Mouse (Mus musculus) lung, postnatal 0 days (tissue): Measurements from ENCODE around the gene Lin7a. TPM values are rescaled to one million over a fixed set of nuclear protein-coding genes. Genes with fewer than 3 reads are reported as not detected.

Experiments
- ATAC-seq: fragments of 200-750 bp; cut with Nextera tagmentation; 2 replicates; pipeline ENCODE4 v1.8.0; 2017; ENCODE audit warnings: moderate library complexity
- DNase-seq: peaks from one replicate; pipeline ENCODE4 v3.0.0-alpha.2; 2016; ENCODE audit warnings: low spot score
- H3K27ac ChIP-seq: fragments of 300-500 bp; sonication (generic); 2 replicates; pipeline ENCODE4 v1.5.1; 2014; ENCODE audit warnings: antibody characterized with exemption, mild to moderate bottlenecking, low read length, mixed read lengths
- H3K27me3 ChIP-seq: fragments of 300-500 bp; sonication (generic); replicated peaks from 2 replicates; pipeline ENCODE4 v1.6.1; 2014; ENCODE audit warnings: low read length, mixed read lengths; ENCODE audit not compliant: insufficient read depth
- H3K36me3 ChIP-seq: fragments of 300-500 bp; sonication (generic); 2 replicates; pipeline ENCODE4 v1.6.1; 2014; ENCODE audit warnings: low read length, mixed read lengths; ENCODE audit not compliant: insufficient read depth
- H3K4me1 ChIP-seq: fragments of 300-500 bp; sonication (generic); 2 replicates; pipeline ENCODE4 v1.6.1; 2014; ENCODE audit warnings: antibody characterized with exemption, low read depth, low read length, mixed read lengths; ENCODE audit not compliant: insufficient read depth
- H3K4me2 ChIP-seq: fragments of 300-500 bp; sonication (generic); replicated peaks from 2 replicates; pipeline ENCODE4 v1.6.1; 2014; ENCODE audit warnings: low read depth, mild to moderate bottlenecking, low read length, moderate library complexity, mixed read lengths
- H3K4me3 ChIP-seq: fragments of 300-500 bp; sonication (generic); 2 replicates; pipeline ENCODE4 v1.5.1; 2014; ENCODE audit warnings: low read depth, low read length
- H3K9ac ChIP-seq: fragments of 300-500 bp; sonication (generic); replicated peaks from 2 replicates; pipeline ENCODE4 v1.6.1; 2014; ENCODE audit warnings: low read depth, mild to moderate bottlenecking
- H3K9me3 ChIP-seq: fragments of 300-500 bp; sonication (generic); 2 replicates; pipeline ENCODE4 v1.6.1; 2016; ENCODE audit warnings: low read length, mixed read lengths
- CTCF ChIP-seq: IDR thresholded peaks from 2 replicates; pipeline ENCODE4 v1.5.1; 2016; ENCODE audit warnings: antibody characterized with exemption, mild to moderate bottlenecking
- EP300 ChIP-seq: IDR thresholded peaks from 2 replicates; pipeline ENCODE4 v1.6.1; 2016; ENCODE audit warnings: antibody characterized with exemption, mild to moderate bottlenecking, control low read depth
- WGBS: fragments of 180-500 bp; shearing (Covaris S2); extraction: QIAGEN DNeasy Blood & Tissue Kit; methylation state at CpG from one replicate; pipeline ENCODE4 v1.1.7; 2014; 5-methylcytosine and 5-hydroxymethylcytosine counted together
- polyA plus RNA-seq: library from polyadenylated mRNA; unstranded; fragments of >200 nt; fragmentation: Nextera tagmentation; extraction: Ambion mirVana; gene quantifications from 2 replicates; pipeline ENCODE4 v1.2.1, GENCODE M21; 2015

Lin7a gene
- polyA plus RNA-seq, 1 experiment from 2014 or later = 0.43 TPM

GRCm38 (mm10) chr10:107312609-107313008, 41.1 kb downstream of the Lin7a start:
- no peaks in the 10 kb centered on the region for H3K36me3 ChIP-seq
- H3K4me1 ChIP-seq = no peaks in the 10 kb centered on the region
- ATAC-seq (no peak), DNase-seq (no peak)
- H3K4me2 ChIP-seq = no peak overlapping the region
- no peaks in the 10 kb centered on the region for H3K9me3 ChIP-seq
- no peak overlapping the region for H3K4me3 ChIP-seq
- no peak overlapping the region for H3K27ac ChIP-seq
- H3K27me3 ChIP-seq = no peaks in the 10 kb centered on the region
- H3K9ac ChIP-seq = no peak overlapping the region
- TF ChIP-seq EP300 (no peak), CTCF (no peak)
- WGBS = 79% methylated on average over 4 of the region's 4 CpGs

- Histone ChIP-seq H3K27me3 (no peaks in the 10 kb centered on the region), H3K9me3 (no peaks in the 10 kb centered on the region), H3K4me2 (no peak overlapping the region), H3K4me1 (no peaks in the 10 kb centered on the region), H3K4me3 (no peak overlapping the region), H3K27ac (no peak overlapping the region), H3K9ac (no peak overlapping the region), H3K36me3 (no peaks in the 10 kb centered on the region)
- ATAC-seq (no peak), DNase-seq (no peak)
- TF ChIP-seq EP300 (no peak), CTCF (no peak)
- 36% methylated on average over 3 of the region's 3 CpGs for WGBS
Observed at GRCm38 (mm10) chr10:107313395-107313794, 41.9 kb downstream of the Lin7a start.

- no peaks in the 10 kb centered on the region for H3K36me3 ChIP-seq
- H3K4me2 ChIP-seq = no peak overlapping the region
- no peak overlapping the region for H3K27ac ChIP-seq
- TF ChIP-seq CTCF (no peak), EP300 (no peak)
- H3K4me3 ChIP-seq = no peak overlapping the region
- no peak for DNase-seq
- no peak overlapping the region for H3K9ac ChIP-seq
- no peak for ATAC-seq
- no peaks in the 10 kb centered on the region for H3K4me1 ChIP-seq
- H3K9me3 ChIP-seq = no peaks in the 10 kb centered on the region
- no peaks in the 10 kb centered on the region for H3K27me3 ChIP-seq
Observed at GRCm38 (mm10) chr10:107315251-107315650, 43.8 kb downstream of the Lin7a start.

- TF ChIP-seq CTCF = no peak
- TF ChIP-seq EP300 = no peak
- Histone ChIP-seq H3K4me1 (no peaks in the 10 kb centered on the region), H3K36me3 (no peaks in the 10 kb centered on the region), H3K4me3 (no peak overlapping the region), H3K9me3 (no peaks in the 10 kb centered on the region), H3K4me2 (no peak overlapping the region), H3K9ac (no peak overlapping the region), H3K27me3 (no peaks in the 10 kb centered on the region), H3K27ac (no peak overlapping the region)
- DNase-seq = no peak
- no peak for ATAC-seq
- WGBS = 80% methylated on average over 5 of the region's 5 CpGs
Observed at GRCm38 (mm10) chr10:107315681-107316080, 44.2 kb downstream of the Lin7a start.

- H3K4me3 ChIP-seq = no peak overlapping the region
- H3K27me3 ChIP-seq = no peaks in the 10 kb centered on the region
- WGBS = 52% methylated on average over 2 of the region's 2 CpGs
- H3K4me2 ChIP-seq = no peak overlapping the region
- H3K9ac ChIP-seq = no peak overlapping the region
- no peaks in the 10 kb centered on the region for H3K9me3 ChIP-seq
- no peak for TF ChIP-seq EP300
- no peak for TF ChIP-seq CTCF
- ATAC-seq (no peak), DNase-seq (no peak)
- H3K36me3 ChIP-seq = no peaks in the 10 kb centered on the region
- H3K27ac ChIP-seq = no peak overlapping the region
- H3K4me1 ChIP-seq = no peaks in the 10 kb centered on the region
Observed at GRCm38 (mm10) chr10:107316100-107316499, 44.6 kb downstream of the Lin7a start.

- no peak for ATAC-seq
Observed at GRCm38 (mm10) chr10:107319648-107320047, 48.2 kb downstream of the Lin7a start.

GRCm38 (mm10) chr10:107323865-107324264, 52.4 kb downstream of the Lin7a start:
- Histone ChIP-seq H3K27me3 (no peaks in the 10 kb centered on the region), H3K27ac (no peak overlapping the region), H3K36me3 (no peaks in the 10 kb centered on the region), H3K4me2 (no peak overlapping the region), H3K9me3 (no peaks in the 10 kb centered on the region), H3K9ac (no peak overlapping the region), H3K4me1 (no peaks in the 10 kb centered on the region), H3K4me3 (no peak overlapping the region)
- ATAC-seq = no peak
- TF ChIP-seq EP300 (no peak), CTCF (no peak)
- 77% methylated on average over 7 of the region's 7 CpGs for WGBS
- no peak for DNase-seq

More at GRCm38 (mm10) chr10:107319648-107320047, 48.2 kb downstream of the Lin7a start:
- 77% methylated on average over 2 of the region's 2 CpGs for WGBS
- no peak for DNase-seq
- no peaks in the 10 kb centered on the region for H3K9me3 ChIP-seq
- H3K9ac ChIP-seq = no peak overlapping the region
- H3K36me3 ChIP-seq = no peaks in the 10 kb centered on the region
- H3K27me3 ChIP-seq = no peaks in the 10 kb centered on the region
- no peaks in the 10 kb centered on the region for H3K4me1 ChIP-seq
- no peak overlapping the region for H3K27ac ChIP-seq
- no peak for TF ChIP-seq EP300
- TF ChIP-seq CTCF = no peak
- no peak overlapping the region for H3K4me2 ChIP-seq
- no peak overlapping the region for H3K4me3 ChIP-seq
